Mouse (Mus musculus): ENCODE measurements around the gene Cbx4.

The Cbx4 gene

GRCm38 (mm10) chr11:119057291-119057690 is 28.7 kb downstream of the Cbx4 start:
- in situ Hi-C loops (cut with MseI, MboI) = no loop called here

GRCm38 (mm10) chr11:119056301-119057211 is 29.5 kb downstream of the Cbx4 start:
- in situ Hi-C loops (cut with MseI, MboI) = no loop called here

- in situ Hi-C loops (cut with MseI, MboI) = no loop called here
These were observed 30.4 kb downstream of the Cbx4 start for GRCm38 (mm10) chr11:119055571-119056131.

GRCm38 (mm10) chr11:119054351-119055345 is 31.4 kb downstream of the Cbx4 start:
- in situ Hi-C loops (cut with MseI, MboI) = no loop called here

GRCm38 (mm10) chr11:119053738-119054350 is 32.2 kb downstream of the Cbx4 start:
- in situ Hi-C loops (cut with MseI, MboI) = no loop called here

GRCm38 (mm10) chr11:119053257-119053670 is 32.8 kb downstream of the Cbx4 start:
- in situ Hi-C loops (cut with MseI, MboI) = no loop called here

- in situ Hi-C loops (cut with MseI, MboI) = no loop called here
These were observed 33.3 kb downstream of the Cbx4 start for GRCm38 (mm10) chr11:119052661-119053256.

- in situ Hi-C loops (cut with MseI, MboI) = no loop called here
These were observed 33.9 kb downstream of the Cbx4 start for GRCm38 (mm10) chr11:119051927-119052660.

- in situ Hi-C loops (cut with MseI, MboI) = no loop called here
These were observed 34.6 kb downstream of the Cbx4 start for GRCm38 (mm10) chr11:119051426-119051825.

- in situ Hi-C loops (cut with MseI, MboI) = no loop called here
These were observed 35.7 kb downstream of the Cbx4 start for GRCm38 (mm10) chr11:119050361-119050760.

- in situ Hi-C loops (cut with MseI, MboI) = no loop called here
These were observed 37.9 kb downstream of the Cbx4 start for GRCm38 (mm10) chr11:119048133-119048510.

GRCm38 (mm10) chr11:119047261-119048132 is 38.5 kb downstream of the Cbx4 start:
- in situ Hi-C loops (cut with MseI, MboI) = no loop called here

- in situ Hi-C loops (cut with MseI, MboI) = no loop called here
These were observed 39.3 kb downstream of the Cbx4 start for GRCm38 (mm10) chr11:119046601-119047245.

- in situ Hi-C loops (cut with MseI, MboI) = no loop called here
These were observed 41.3 kb downstream of the Cbx4 start for GRCm38 (mm10) chr11:119044551-119045337.

GRCm38 (mm10) chr11:119043761-119044550 is 42.1 kb downstream of the Cbx4 start:
- in situ Hi-C loops (cut with MseI, MboI) = no loop called here

- in situ Hi-C loops (cut with MseI, MboI) = no loop called here
These were observed 42.8 kb downstream of the Cbx4 start for GRCm38 (mm10) chr11:119043273-119043540.

- in situ Hi-C loops (cut with MseI, MboI) = no loop called here
These were observed 43.4 kb downstream of the Cbx4 start for GRCm38 (mm10) chr11:119042466-119043272.

All from mouse trophoblast stem cell (cell line).